ENCODE assay signal across 23 mouse cellular contexts in genomic region chr9:6665679-6666078, GRCm38 (mm10).
A peak's percentile ranks its signal among the peaks of the same experiment; 100 is the strongest.
DNase-seq lines count a peak whose midpoint lies in the region; ATAC-seq and TF ChIP-seq lines count a peak whose summit lies in the region.
"Had no signal": no experiment of that assay in that cellular context is flagged by ENCODE, and none has a peak within 500 bp of the region (broad histone marks: within the 10 kb centered on the region; RNA-seq: fewer than 3 reads in every experiment).

No protein-coding gene starts in this region.

- no peak overlapping the region for H3K9ac ChIP-seq in CH12.LX (ENCODE audit: insufficient read depth, low read depth)
- H3K9ac ChIP-seq: embryonic facial prominence, embryonic 13.5 days; embryonic facial prominence, embryonic 15.5 days; forebrain, embryonic 12.5 days had no signal

- no peak for TF ChIP-seq CTCF in CH12.LX (conservative IDR thresholded peaks at IDR 0.05 in 1 of 2, IDR thresholded peaks at IDR 0.05 in 1 of 2; ENCODE audit: low read depth in 2 of 2, low read length in 2 of 2)

- ATAC-seq in frontal cortex, adult (ENCODE audit: low TSS enrichment) = peak; percentile 70
- ATAC-seq in inflammation-experienced regulatory T-cells, adult 6 months = no peak
- ATAC-seq: CD4-positive, CD25-positive, alpha-beta regulatory T cell, adult 4 months; forebrain, embryonic 14.5 days; forebrain, embryonic 16.5 days had no signal

- in situ Hi-C loops in CH12.LX (cut with MboI; ENCODE audit: low pct_ligation_motif_present, low pct_unique_long_range_greater_than_20kb, low sequenced_read_pairs) = no loop called here

- TF ChIP-seq POLR2A in CH12.LX (IDR thresholded peaks at IDR 0.05; ENCODE audit: low read depth, low read length) = no peak

- TF ChIP-seq RAD21 in CH12.LX (IDR thresholded peaks at IDR 0.05; ENCODE audit: low read depth, low read length) = no peak

- no peak overlapping the region for H3K4me2 ChIP-seq in CH12.LX (ENCODE audit: insufficient read depth, low read depth, poor library complexity, severe bottlenecking)
- H3K4me2 ChIP-seq: embryonic facial prominence, embryonic 13.5 days; embryonic facial prominence, embryonic 15.5 days; forebrain, embryonic 12.5 days had no signal

- H3K79me2 ChIP-seq in CH12.LX (replicated peaks; ENCODE audit: control insufficient read depth, extremely low read depth, insufficient read depth, poor library complexity, severe bottlenecking) = no peaks in the 10 kb centered on the region

- H3K4me3 ChIP-seq in CH12.LX (replicated peaks in 1 of 3; ENCODE audit: low read depth in 2 of 3, low read length in 2 of 3, poor library complexity in 1 of 3) = no peak overlapping the region
- H3K4me3 ChIP-seq: embryonic facial prominence, embryonic 13.5 days; embryonic facial prominence, embryonic 15.5 days; erythroblast, embryonic 14.5 days; forebrain, embryonic 10.5 days; forebrain, embryonic 12.5 days had no signal

- dilution Hi-C loops in CH12.LX (cut with MboI; ENCODE audit: extremely low pct_ligation_motif_present, extremely low pct_unique_long_range_greater_than_20kb, low sequenced_read_pairs) = no loop called here

- DNase-seq in frontal cortex, postnatal 14 days (ENCODE audit: low spot score in 2 of 2) = no peak
- DNase-seq in 3T3-L1 (ENCODE audit: low read depth, low spot score) = peak; percentile 58
- peak; percentile 8 for DNase-seq in CH12.LX (ENCODE audit: extremely low read depth)
- no peak for DNase-seq in urinary bladder, postnatal 4 days (ENCODE audit: low spot score in 2 of 2)
- DNase-seq: adrenal gland, adult 2 months; adrenal gland, postnatal 10 days; adrenal gland, postnatal 25 days; cerebellum, adult 18-20 months; cerebellum, adult 8-10 months; cerebellum, adult 9-11 months; cerebellum, postnatal 14 days; cerebellum, postnatal 36 days; embryo, embryonic 11 days had no signal

- no peaks in the 10 kb centered on the region for H3K27me3 ChIP-seq in CH12.LX (replicated peaks)
- H3K27me3 ChIP-seq: embryonic facial prominence, embryonic 13.5 days; embryonic facial prominence, embryonic 15.5 days; forebrain, embryonic 12.5 days had no signal

- H3K9me3 ChIP-seq in CH12.LX (replicated peaks; ENCODE audit: low read length) = no peaks in the 10 kb centered on the region
- H3K9me3 ChIP-seq: embryonic facial prominence, embryonic 13.5 days; embryonic facial prominence, embryonic 15.5 days; forebrain, embryonic 10.5 days; forebrain, embryonic 12.5 days had no signal

- 0 out of 2 replicates have a peak, but pooled peaks have one; percentile 10 for TF ChIP-seq EP300 in CH12.LX (IDR thresholded peaks at IDR 0.05; ENCODE audit: low read length)

- no peaks in the 10 kb centered on the region for H3K36me3 ChIP-seq in CH12.LX (replicated peaks in 1 of 2; ENCODE audit: control insufficient read depth in 1 of 2, insufficient read depth in 1 of 2, low read length in 1 of 2)
- H3K36me3 ChIP-seq: embryonic facial prominence, embryonic 13.5 days; embryonic facial prominence, embryonic 15.5 days; forebrain, embryonic 10.5 days; forebrain, embryonic 12.5 days had no signal

- H3K27ac ChIP-seq in CH12.LX (ENCODE audit: insufficient read depth, low read depth) = no peak overlapping the region
- H3K27ac ChIP-seq: embryonic facial prominence, embryonic 13.5 days; embryonic facial prominence, embryonic 15.5 days; forebrain, embryonic 10.5 days; forebrain, embryonic 12.5 days had no signal

- no peaks in the 10 kb centered on the region for H3K4me1 ChIP-seq in CH12.LX (ENCODE audit: control insufficient read depth in 1 of 2, insufficient read depth in 2 of 2)
- H3K4me1 ChIP-seq: embryonic facial prominence, embryonic 13.5 days; forebrain, embryonic 10.5 days had no signal

TF ChIP-seq in CH12.LX, 34 proteins besides CTCF, POLR2A, EP300 and RAD21:
- TF ChIP-seq ELF1 (IDR thresholded peaks at IDR 0.05; ENCODE audit: low read depth, low read length) = no peak
- no peak for TF ChIP-seq MAX (IDR thresholded peaks at IDR 0.05; ENCODE audit: low read length)
- TF ChIP-seq TCF12 (IDR thresholded peaks at IDR 0.05; ENCODE audit: low read depth, low read length) = no peak
- no peak for TF ChIP-seq NRF1 (IDR thresholded peaks at IDR 0.05; ENCODE audit: low read depth, low read length)
- TF ChIP-seq CHD2 (IDR thresholded peaks at IDR 0.05; ENCODE audit: low read length) = no peak
- TF ChIP-seq TBP (conservative IDR thresholded peaks at IDR 0.05; ENCODE audit: low read depth, low read length) = no peak

Comparison
In these comparisons a context has a peak if more than half of its experiments do, and no peak if none do; other contexts are left out.
1. DNase-seq: peak in 3T3-L1 (single experiment) and CH12.LX (single experiment); none in frontal cortex, postnatal 14 days (0 of 2) and urinary bladder, postnatal 4 days (0 of 2).